Mouse (Mus musculus): ENCODE measurements at regions not wholly inside any gene's neighbourhood (a gene's known extent, or its start where the extent isn't known, plus 50 kb on each side); places are given as distances from the start of the nearest gene placed in this dataset.

- no peak for TF ChIP-seq CTCF (conservative IDR thresholded peaks at IDR 0.05 in 1 of 2, IDR thresholded peaks at IDR 0.05 in 1 of 2; ENCODE audit: low read depth in 2 of 2, low read length in 2 of 2)
- TF ChIP-seq EP300 (IDR thresholded peaks at IDR 0.05; ENCODE audit: low read length), result no peak
- no peak for TF ChIP-seq POLR2A (IDR thresholded peaks at IDR 0.05; ENCODE audit: low read depth, low read length)
- TF ChIP-seq UBTF (IDR thresholded peaks at IDR 0.05; ENCODE audit: low read depth, low read length), result no peak
- TF ChIP-seq MYC (IDR thresholded peaks at IDR 0.05; ENCODE audit: low read depth, low read length), result no peak
- TF ChIP-seq TBP (conservative IDR thresholded peaks at IDR 0.05; ENCODE audit: low read depth, low read length), result no peak
- no peak for TF ChIP-seq SIN3A (IDR thresholded peaks at IDR 0.05; ENCODE audit: low read length)
- TF ChIP-seq MAFK (IDR thresholded peaks at IDR 0.05; ENCODE audit: insufficient replicate concordance, low read length), result no peak
- TF ChIP-seq IRF4 (IDR thresholded peaks at IDR 0.05; ENCODE audit: low read depth, low read length), result no peak
These were observed 3475.7 kb downstream of the 9330182O14Rik start for GRCm38 (mm10) chr15:43609901-43610300.

All from CH12.LX (cell line).